In genomic region chr5:118079354-118079753, GRCm38 (mm10) we compare ENCODE assay signal across 14 mouse cellular contexts. TPM values are rescaled to one million over a fixed set of nuclear protein-coding genes. Genes with fewer than 3 reads are reported as not detected.
A peak's percentile ranks its signal among the peaks of the same experiment; 100 is the strongest.
DNase-seq lines count a peak whose midpoint lies in the region; ATAC-seq and TF ChIP-seq lines count a peak whose summit lies in the region.
"Had no signal": no experiment of that assay in that cellular context is flagged by ENCODE, and none has a peak within 500 bp of the region (broad histone marks: within the 10 kb centered on the region; RNA-seq: fewer than 3 reads in every experiment).

No protein-coding gene starts in this region.

- H3K27me3 ChIP-seq in forebrain, embryonic 10.5 days (ENCODE audit: poor library complexity, severe bottlenecking) = no peaks in the 10 kb centered on the region
- H3K27me3 ChIP-seq in forebrain, embryonic 16.5 days (replicated peaks; ENCODE audit: control insufficient read depth, insufficient read depth, low read length) = no peaks in the 10 kb centered on the region
- no peaks in the 10 kb centered on the region for H3K27me3 ChIP-seq in midbrain, embryonic 11.5 days (ENCODE audit: control insufficient read depth, insufficient read depth, low read length)
- H3K27me3 ChIP-seq in cerebellum, adult 2 months (ENCODE audit: control insufficient read depth, insufficient read depth, low read length) = no peaks in the 10 kb centered on the region
- H3K27me3 ChIP-seq: CH12.LX had no signal

- no peak for TF ChIP-seq CTCF in cerebellum, adult 2 months (IDR thresholded peaks at IDR 0.05; ENCODE audit: borderline replicate concordance, insufficient read depth, low read depth, low read length)

- no peak overlapping the region for H3K4me3 ChIP-seq in forebrain, embryonic 10.5 days
- H3K4me3 ChIP-seq in forebrain, embryonic 16.5 days (replicated peaks; ENCODE audit: low read length) = no peak overlapping the region
- no peak overlapping the region for H3K4me3 ChIP-seq in midbrain, embryonic 11.5 days (ENCODE audit: low read depth, low read length)
- H3K4me3 ChIP-seq in cerebellum, adult 2 months (replicated peaks; ENCODE audit: insufficient read depth, low read depth, low read length) = no peak overlapping the region
- H3K4me3 ChIP-seq: erythroblast, embryonic 14.5 days had no signal

- ATAC-seq in forebrain, embryonic 16.5 days = no peak
- 0 out of 2 replicates have a peak, but pooled peaks have one; percentile 25 for ATAC-seq in midbrain, embryonic 11.5 days (ENCODE audit: low FRiP score)

- H3K36me3 ChIP-seq in forebrain, embryonic 10.5 days (replicated peaks) = peaks cover 68% of the 10 kb centered on the region
- H3K36me3 ChIP-seq in forebrain, embryonic 16.5 days (ENCODE audit: control insufficient read depth, insufficient read depth) = 0 out of 2 replicates have a peak, but pooled peaks cover 2% of the 10 kb centered on the region
- H3K36me3 ChIP-seq in midbrain, embryonic 11.5 days (ENCODE audit: control insufficient read depth, insufficient read depth, low read length) = peaks cover 2% of the 10 kb centered on the region; the same call in 1 of the 2 replicates

- DNase-seq in forebrain, embryonic 10.5 days (ENCODE audit: extremely low spot score, low spot score) = no peak
- DNase-seq in 3134 (ENCODE audit: extremely low read depth, insufficient read length, low spot score) = peak; percentile 32
- DNase-seq in brain, adult 2 months (ENCODE audit: low read depth, low spot score) = peak; percentile 92
- DNase-seq in midbrain, embryonic 11.5 days (ENCODE audit: low spot score, missing footprints) = no peak
- no peak for DNase-seq in kidney, postnatal 10 days
- no peak for DNase-seq in urinary bladder, adult 18-20 months (ENCODE audit: low spot score in 2 of 2)
- DNase-seq in cerebellum, adult 2 months = no peak
- DNase-seq: heart, adult 11 months had no signal

- no peak overlapping the region for H3K9ac ChIP-seq in forebrain, embryonic 16.5 days (replicated peaks; ENCODE audit: low read depth, low read length)
- H3K9ac ChIP-seq in midbrain, embryonic 11.5 days (ENCODE audit: low read length) = no peak overlapping the region

- no peak overlapping the region for H3K4me2 ChIP-seq in forebrain, embryonic 16.5 days (ENCODE audit: low read length)
- no peak overlapping the region; the same call in 1 of the 2 replicates for H3K4me2 ChIP-seq in midbrain, embryonic 11.5 days
- H3K4me2 ChIP-seq: liver, embryonic 11.5 days had no signal

- no peak for TF ChIP-seq POLR2A in cerebellum, adult 2 months (IDR thresholded peaks at IDR 0.05; ENCODE audit: borderline replicate concordance, insufficient read depth, low read length)

- no peaks in the 10 kb centered on the region for H3K9me3 ChIP-seq in forebrain, embryonic 10.5 days
- no peaks in the 10 kb centered on the region for H3K9me3 ChIP-seq in forebrain, embryonic 16.5 days (ENCODE audit: control insufficient read depth, low read length)
- H3K9me3 ChIP-seq in midbrain, embryonic 11.5 days (ENCODE audit: control insufficient read depth, low read length) = no peaks in the 10 kb centered on the region

- peaks cover 52% of the 10 kb centered on the region for H3K4me1 ChIP-seq in forebrain, embryonic 10.5 days
- H3K4me1 ChIP-seq in forebrain, embryonic 16.5 days (replicated peaks; ENCODE audit: control insufficient read depth, insufficient read depth, low read length) = peaks cover 67% of the 10 kb centered on the region
- H3K4me1 ChIP-seq in midbrain, embryonic 11.5 days (ENCODE audit: control insufficient read depth, insufficient read depth, low read length) = peaks cover 34% of the 10 kb centered on the region
- peaks cover 44% of the 10 kb centered on the region for H3K4me1 ChIP-seq in cerebellum, adult 2 months (ENCODE audit: control insufficient read depth, insufficient read depth, low read length)

- WGBS in forebrain, embryonic 10.5 days = 63% methylated on average over 6 of the region's 6 CpGs
- WGBS in forebrain, embryonic 16.5 days = 15% methylated on average over 6 of the region's 6 CpGs
- 38% methylated on average over 6 of the region's 6 CpGs for WGBS in midbrain, embryonic 11.5 days
- WGBS in cerebellum, adult 2 months = 72% methylated on average over 6 of the region's 6 CpGs

- H3K27ac ChIP-seq in forebrain, embryonic 10.5 days = peak overlapping the region; percentile 62
- H3K27ac ChIP-seq in forebrain, embryonic 16.5 days (ENCODE audit: low read length) = no peak overlapping the region
- peak overlapping the region; percentile 7 for H3K27ac ChIP-seq in midbrain, embryonic 11.5 days (ENCODE audit: low read depth, low read length)
- H3K27ac ChIP-seq in cerebellum, adult 2 months (ENCODE audit: insufficient read depth, low read length) = no peak overlapping the region
- H3K27ac ChIP-seq: kidney, postnatal 0 days; macrophage had no signal

RNA-seq across cellular contexts. Expression of gene Tesc, which starts 51.8 kb away (rescaled TPM):
- polyA plus RNA-seq in forebrain, embryonic 10.5 days (2016; fragmentation: Nextera tagmentation; extraction: Ambion mirVana) = 0.52 and 0.92 TPM in 2 replicates
- 7.7 and 10.3 TPM in 2 replicates for polyA plus RNA-seq in forebrain, embryonic 16.5 days (2015; fragmentation: Nextera tagmentation; extraction: Ambion mirVana)
- polyA plus RNA-seq in midbrain, embryonic 11.5 days (2014; fragmentation: Nextera tagmentation; extraction: Ambion mirVana) = 0.69 and 1.2 TPM in 2 replicates
- polyA plus RNA-seq in cerebellum, adult 2 months (2012; rRNA removed) = 95.4 and 102 TPM in 2 replicates
- polyA plus RNA-seq: macrophage had no signal

Comparison
In these comparisons a context has a peak if more than half of its experiments do, and no peak if none do; other contexts are left out.
1. H3K27ac ChIP-seq: peak in forebrain, embryonic 10.5 days (single experiment) and midbrain, embryonic 11.5 days (single experiment); none in forebrain, embryonic 16.5 days (single experiment) and cerebellum, adult 2 months (single experiment).
2. DNase-seq: peak in 3134 (single experiment) and brain, adult 2 months (single experiment); none in forebrain, embryonic 10.5 days (single experiment), midbrain, embryonic 11.5 days (single experiment), kidney, postnatal 10 days (single experiment), urinary bladder, adult 18-20 months (0 of 2) and cerebellum, adult 2 months (0 of 2).